Mouse (Mus musculus) CH12.LX (cell line): ENCODE data around the gene Gid4. TPM values are rescaled to one million over a fixed set of nuclear protein-coding genes. Genes with fewer than 3 reads are reported as not detected.

ENCODE experiments used
- DNase-seq: peaks from one replicate; pipeline ENCODE4 v3.0.0-alpha.2; 2013; ENCODE audit errors: extremely low read depth
- H3K27ac ChIP-seq: 2 replicates; pipeline ENCODE4 v1.5.1; 2012; ENCODE audit warnings: low read depth, mild to moderate bottlenecking, control low read depth, moderate library complexity; ENCODE audit not compliant: insufficient read depth
- H3K27me3 ChIP-seq: replicated peaks from 2 replicates; pipeline ENCODE3; 2012; ENCODE audit warnings: inconsistent platforms
- H3K36me3 ChIP-seq, 2 experiments: replicated peaks in 1 of 2; 2 replicates each; pipeline versions ENCODE3 to v1.6.1; 2012; ENCODE audit warnings: inconsistent platforms in 1 of 2, low read length in 1 of 2, mild to moderate bottlenecking in 1 of 2, mixed read lengths in 1 of 2, moderate library complexity in 1 of 2; ENCODE audit not compliant: control insufficient read depth in 1 of 2, insufficient read depth in 1 of 2
- H3K4me1 ChIP-seq, 2 experiments: 2 replicates each; pipeline ENCODE4 v1.6.1; 2012; ENCODE audit warnings: inconsistent platforms in 1 of 2, moderate library complexity in 1 of 2; ENCODE audit not compliant: insufficient read depth in 2 of 2, control insufficient read depth in 1 of 2
- H3K4me2 ChIP-seq: 2 replicates; pipeline ENCODE4 v1.6.1; 2012; ENCODE audit warnings: low read depth, mild to moderate bottlenecking, control low read depth; ENCODE audit not compliant: poor library complexity, insufficient read depth, severe bottlenecking
- H3K4me3 ChIP-seq, 3 experiments: fragments of 150-350 bp in 1 of 3; sonication (generic) in 1 of 3; replicated peaks in 1 of 3; 2 replicates each; pipeline versions ENCODE3 to v1.5.1; 2011 to 2012; ENCODE audit warnings: low read depth in 2 of 3, low read length in 2 of 3, mild to moderate bottlenecking in 2 of 3, moderate library complexity in 2 of 3, control low read depth in 1 of 3, improper control_type of control experiment in 1 of 3, inconsistent platforms in 1 of 3, mixed read lengths in 1 of 3; ENCODE audit not compliant: poor library complexity in 1 of 3
- H3K79me2 ChIP-seq: replicated peaks from 2 replicates; pipeline ENCODE4 v1.6.1; 2012; ENCODE audit warnings: mild to moderate bottlenecking, moderate library complexity; ENCODE audit not compliant: control insufficient read depth, poor library complexity, insufficient read depth, severe bottlenecking; ENCODE audit errors: extremely low read depth
- H3K9ac ChIP-seq: 2 replicates; pipeline ENCODE4 v1.6.1; 2012; ENCODE audit warnings: low read depth, mild to moderate bottlenecking, control low read depth, moderate library complexity; ENCODE audit not compliant: insufficient read depth
- H3K9me3 ChIP-seq: replicated peaks from 2 replicates; pipeline ENCODE3; 2012; ENCODE audit warnings: low read length, inconsistent platforms, mixed read lengths
- BHLHE40 ChIP-seq: IDR thresholded peaks from 2 replicates; pipeline ENCODE4 v1.6.1; 2011; ENCODE audit warnings: mild to moderate bottlenecking, low read depth, low read length, improper control_type of control experiment
- CHD1 ChIP-seq: IDR thresholded peaks from 2 replicates; pipeline ENCODE4 v1.6.1; 2012; ENCODE audit warnings: low read depth, low read length, improper control_type of control experiment, inconsistent platforms
- CHD2 ChIP-seq: IDR thresholded peaks from 2 replicates; pipeline ENCODE4 v1.6.1; 2011; ENCODE audit warnings: low read length, improper control_type of control experiment
- CTCF ChIP-seq, 2 experiments: IDR thresholded peaks in 1 of 2; conservative IDR thresholded peaks in 1 of 2; 2 replicates each; pipeline ENCODE4 v1.5.1; 2011 to 2012; ENCODE audit warnings: low read depth in 2 of 2, low read length in 2 of 2, improper control_type of control experiment in 1 of 2, inconsistent platforms in 1 of 2, mild to moderate bottlenecking in 1 of 2, moderate library complexity in 1 of 2
- E2F4 ChIP-seq: IDR thresholded peaks from 2 replicates; pipeline ENCODE4 v1.6.1; 2011; ENCODE audit warnings: low read depth, low read length, improper control_type of control experiment; ENCODE audit not compliant: insufficient replicate concordance
- ELF1 ChIP-seq: IDR thresholded peaks from 2 replicates; pipeline ENCODE4 v1.6.1; 2014; ENCODE audit warnings: low read depth, mild to moderate bottlenecking, inconsistent platforms, low read length, improper control_type of control experiment
- EP300 ChIP-seq: IDR thresholded peaks from 2 replicates; pipeline ENCODE4 v1.6.1; 2011; ENCODE audit warnings: low read length, improper control_type of control experiment
- ETS1 ChIP-seq: conservative IDR thresholded peaks from 2 replicates; pipeline ENCODE4 v1.6.1; 2012; ENCODE audit warnings: low read depth, mild to moderate bottlenecking, inconsistent platforms, low read length, improper control_type of control experiment, moderate library complexity
- GABPA ChIP-seq: IDR thresholded peaks from 2 replicates; pipeline ENCODE4 v1.6.1; 2012; ENCODE audit warnings: low read depth, low read length, improper control_type of control experiment, inconsistent platforms; ENCODE audit not compliant: insufficient replicate concordance
- HCFC1 ChIP-seq: IDR thresholded peaks from 2 replicates; pipeline ENCODE4 v1.6.1; 2012; ENCODE audit warnings: low read depth, mild to moderate bottlenecking, inconsistent platforms, low read length, improper control_type of control experiment
- IRF4 ChIP-seq: IDR thresholded peaks from 2 replicates; pipeline ENCODE4 v1.6.1; 2014; ENCODE audit warnings: low read depth, mild to moderate bottlenecking, inconsistent platforms, low read length, improper control_type of control experiment
- JUN ChIP-seq: IDR thresholded peaks from 2 replicates; pipeline ENCODE4 v1.6.1; 2011; ENCODE audit warnings: low read depth, mild to moderate bottlenecking, low read length, improper control_type of control experiment, moderate library complexity; ENCODE audit not compliant: insufficient read depth
- JUND ChIP-seq: conservative IDR thresholded peaks from 2 replicates; pipeline ENCODE4 v1.6.1; 2011; ENCODE audit warnings: low read depth, low read length, improper control_type of control experiment
- KAT2A ChIP-seq: IDR thresholded peaks from 2 replicates; pipeline ENCODE4 v1.6.1; 2012; ENCODE audit warnings: low read length, improper control_type of control experiment, inconsistent platforms; ENCODE audit not compliant: insufficient replicate concordance
- MAFK ChIP-seq: IDR thresholded peaks from 2 replicates; pipeline ENCODE4 v1.6.1; 2011; ENCODE audit warnings: low read length, improper control_type of control experiment; ENCODE audit not compliant: insufficient replicate concordance
- MAX ChIP-seq: IDR thresholded peaks from 2 replicates; pipeline ENCODE4 v1.6.1; 2011; ENCODE audit warnings: low read length, improper control_type of control experiment
- MAZ ChIP-seq: IDR thresholded peaks from 2 replicates; pipeline ENCODE4 v1.6.1; 2012; ENCODE audit warnings: low read depth, mild to moderate bottlenecking, inconsistent platforms, low read length, improper control_type of control experiment, moderate library complexity
- MEF2A ChIP-seq: IDR thresholded peaks from 2 replicates; pipeline ENCODE4 v1.6.1; 2014; ENCODE audit warnings: low read depth, mild to moderate bottlenecking, inconsistent platforms, low read length, improper control_type of control experiment, borderline replicate concordance
- MXI1 ChIP-seq: IDR thresholded peaks from 2 replicates; pipeline ENCODE4 v1.6.1; 2011; ENCODE audit warnings: mild to moderate bottlenecking, low read depth, low read length, improper control_type of control experiment
- MYC ChIP-seq: IDR thresholded peaks from 2 replicates; pipeline ENCODE4 v1.6.1; 2011; ENCODE audit warnings: low read depth, mild to moderate bottlenecking, improper control_type of control experiment, low read length
- NELFE ChIP-seq: IDR thresholded peaks from 2 replicates; pipeline ENCODE4 v1.6.1; 2011; ENCODE audit warnings: low read depth, low read length, improper control_type of control experiment
- NRF1 ChIP-seq: IDR thresholded peaks from 2 replicates; pipeline ENCODE4 v1.6.1; 2014; ENCODE audit warnings: low read depth, mild to moderate bottlenecking, inconsistent platforms, low read length, improper control_type of control experiment, moderate library complexity
- PAX5 ChIP-seq: IDR thresholded peaks from 2 replicates; pipeline ENCODE4 v1.6.1; 2012; ENCODE audit warnings: low read length, inconsistent platforms, mixed read lengths
- POLR2A ChIP-seq: IDR thresholded peaks from 2 replicates; pipeline ENCODE4 v1.6.1; 2011; ENCODE audit warnings: low read depth, mild to moderate bottlenecking, improper control_type of control experiment, low read length
- POLR2AphosphoS2 ChIP-seq: IDR thresholded peaks from 2 replicates; pipeline ENCODE4 v1.6.1; 2011; ENCODE audit warnings: low read depth, low read length, improper control_type of control experiment
- RAD21 ChIP-seq: IDR thresholded peaks from 2 replicates; pipeline ENCODE4 v1.6.1; 2011; ENCODE audit warnings: low read depth, mild to moderate bottlenecking, low read length, improper control_type of control experiment, moderate library complexity
- RCOR1 ChIP-seq: conservative IDR thresholded peaks from 2 replicates; pipeline ENCODE4 v1.6.1; 2012; ENCODE audit warnings: low read depth, mild to moderate bottlenecking, inconsistent platforms, low read length, improper control_type of control experiment
- SIN3A ChIP-seq: IDR thresholded peaks from 2 replicates; pipeline ENCODE4 v1.6.1; 2012; ENCODE audit warnings: low read length, improper control_type of control experiment, inconsistent platforms
- SMC3 ChIP-seq: IDR thresholded peaks from 2 replicates; pipeline ENCODE4 v1.6.1; 2011; ENCODE audit warnings: low read depth, low read length, improper control_type of control experiment
- TBP ChIP-seq: conservative IDR thresholded peaks from 2 replicates; pipeline ENCODE4 v1.6.1; 2011; ENCODE audit warnings: low read depth, low read length, improper control_type of control experiment
- TCF12 ChIP-seq: IDR thresholded peaks from 2 replicates; pipeline ENCODE4 v1.6.1; 2014; ENCODE audit warnings: low read depth, mild to moderate bottlenecking, inconsistent platforms, low read length, improper control_type of control experiment
- UBTF ChIP-seq: IDR thresholded peaks from 2 replicates; pipeline ENCODE4 v1.6.1; 2012; ENCODE audit warnings: low read depth, mild to moderate bottlenecking, inconsistent platforms, low read length, improper control_type of control experiment, moderate library complexity
- USF1 ChIP-seq: IDR thresholded peaks from 2 replicates; pipeline ENCODE4 v1.6.1; 2014; ENCODE audit warnings: low read depth, mild to moderate bottlenecking, inconsistent platforms, low read length, improper control_type of control experiment
- USF2 ChIP-seq: conservative IDR thresholded peaks from 2 replicates; pipeline ENCODE4 v1.6.1; 2011; ENCODE audit warnings: low read depth, low read length, improper control_type of control experiment
- ZC3H11A ChIP-seq: IDR thresholded peaks from 2 replicates; pipeline ENCODE4 v1.6.1; 2012; ENCODE audit warnings: low read depth, mild to moderate bottlenecking, inconsistent platforms, low read length, improper control_type of control experiment
- ZKSCAN1 ChIP-seq: IDR thresholded peaks from 2 replicates; pipeline ENCODE4 v1.6.1; 2012; ENCODE audit warnings: low read depth, inconsistent platforms, low read length, improper control_type of control experiment, borderline replicate concordance
- ZMIZ1 ChIP-seq: IDR thresholded peaks from 2 replicates; pipeline ENCODE4 v1.6.1; 2012; ENCODE audit warnings: low read depth, mild to moderate bottlenecking, inconsistent platforms, low read length, improper control_type of control experiment
- ZNF384 ChIP-seq: IDR thresholded peaks from 2 replicates; pipeline ENCODE4 v1.6.1; 2012; ENCODE audit warnings: low read depth, low read length, improper control_type of control experiment, inconsistent platforms
- dilution Hi-C: fragments of 300-500 bp; cut with MboI; formaldehyde crosslinking; loops from 2 replicates; pipeline ENCODE4 v1.14.3; 2020; ENCODE audit warnings: low sequenced_read_pairs; ENCODE audit not compliant: extremely low pct_unique_long_range_greater_than_20kb, extremely low pct_ligation_motif_present
- in situ Hi-C: fragments of 300-500 bp; cut with MboI; formaldehyde crosslinking; loops from 3 replicates; pipeline ENCODE4 v1.14.3; 2019; ENCODE audit warnings: low sequenced_read_pairs, low pct_ligation_motif_present, low pct_unique_long_range_greater_than_20kb, mixed read lengths
- polyA plus RNA-seq: library from polyadenylated mRNA; unstranded; fragments of >175 nt; gene quantifications from 2 replicates; pipeline ENCODE4 v1.2.1, GENCODE M21; 2012; ENCODE audit warnings: low read depth; ENCODE audit not compliant: insufficient read length
- total RNA-seq, 2 experiments: library from RNA; depleted of rRNA; stranded (reverse); fragments of 300-350 nt in 1 of 2; fragments of >200 nt in 1 of 2; gene quantifications; 2 replicates each; pipeline ENCODE4 v1.2.3; 2012 to 2014

Gene Gid4
- total and polyA plus RNA-seq, 3 experiments = 17.0 to 23.4 (median 17.3) TPM

DNA sequence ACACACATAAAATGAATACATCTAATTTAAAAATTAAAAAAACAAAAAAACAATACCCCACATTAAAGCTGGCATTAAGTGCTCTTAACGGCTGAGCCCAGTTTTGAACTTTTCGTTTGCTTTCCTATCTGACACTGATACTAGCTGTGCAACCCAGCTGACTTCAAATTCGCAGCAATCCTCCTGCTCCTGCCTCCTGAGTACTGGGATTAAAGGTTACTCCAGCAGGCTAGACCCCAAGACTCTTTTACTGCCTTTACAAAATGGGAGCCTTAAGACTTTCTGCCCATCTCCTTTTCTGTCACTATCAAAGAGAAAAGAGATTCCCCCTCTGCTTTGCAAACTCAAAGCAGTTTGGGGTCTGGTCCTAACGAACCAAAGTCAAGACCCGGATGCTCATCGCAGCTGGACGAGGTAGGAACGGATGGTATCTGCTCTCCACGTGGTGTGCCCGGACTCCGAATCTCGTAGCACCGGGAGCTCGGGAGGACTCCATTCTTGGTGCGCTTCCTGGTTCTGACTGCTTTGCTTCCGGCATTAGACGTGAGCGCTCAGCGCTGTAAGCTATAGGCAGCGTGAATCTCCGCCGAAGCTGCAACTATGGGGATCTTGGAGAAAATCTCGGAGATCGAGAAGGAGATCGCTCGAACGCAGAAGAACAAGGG, 37.3 kb downstream of the Gid4 start, which contains the start of gene Drg2:
Drg2 (plus strand) TSS at position 512 of the 665 bp plus-strand sequence.
- peak; percentile 96 for DNase-seq
- peak within 1 kb of the TSS; percentile 98 for H3K9ac ChIP-seq
- no peaks in the 10 kb centered on the region for H3K9me3 ChIP-seq
- TF ChIP-seq RCOR1 (peak; percentile 97), MAZ (peak; percentile 74; the same call in 1 of the 2 replicates), USF1 (peak; percentile 55; the same call in 1 of the 2 replicates), JUND (peak; percentile 81), TBP (peak; percentile 95), MAFK (no peak; the same call in 1 of the 2 replicates), POLR2AphosphoS2 (peak; percentile 90), USF2 (peak; percentile 54), EP300 (no peak), SMC3 (no peak), MYC (peak; percentile 97), CTCF (conservative IDR thresholded peaks at IDR 0.05 in 1 of 2, IDR thresholded peaks at IDR 0.05 in 1 of 2; ENCODE audit: low read depth in 2 of 2, low read length in 2 of 2) (no peak), E2F4 (peak; percentile 78; the same call in 1 of the 2 replicates), SIN3A (peak; percentile 98), ETS1 (peak; percentile 54; the same call in 1 of the 2 replicates), HCFC1 (peak; percentile 98), BHLHE40 (peak; percentile 45; the same call in 1 of the 2 replicates), POLR2A (peak; percentile 99), ZNF384 (0 out of 2 replicates have a peak, but pooled peaks have one; percentile 34), UBTF (no peak; the same call in 1 of the 2 replicates), CHD2 (peak; percentile 90), NELFE (peak; percentile 97), ZKSCAN1 (no peak), PAX5 (no peak), NRF1 (peak; percentile 64), ELF1 (peak; percentile 96), IRF4 (peak; percentile 95), JUN (peak; percentile 35; the same call in 1 of the 2 replicates), GABPA (peak; percentile 50; the same call in 1 of the 2 replicates), KAT2A (peak; percentile 96), ZC3H11A (no peak), MXI1 (peak; percentile 93), CHD1 (no peak), TCF12 (peak; percentile 98), RAD21 (no peak), ZMIZ1 (peak; percentile 93), MAX (peak; percentile 99), MEF2A (peak; percentile 95)
- dilution Hi-C loops = no loop called here
- in situ Hi-C loops = no loop called here
- peak within 1 kb of the TSS; percentile 71 to 98 (median 89) for H3K4me3 ChIP-seq
- no peaks in the 10 kb centered on the region for H3K27me3 ChIP-seq
- peaks cover 8 to 26% of the 10 kb centered on the region in 2 experiments for H3K4me1 ChIP-seq
- H3K27ac ChIP-seq = no peak within 1 kb of the TSS; the same call in 1 of the 2 replicates
- peaks cover 18% of the 10 kb centered on the region for H3K79me2 ChIP-seq
- H3K36me3 ChIP-seq = peaks cover 32 to 36% of the 10 kb centered on the region in 2 experiments
- H3K4me2 ChIP-seq = peak within 1 kb of the TSS; percentile 85
